Mouse (Mus musculus) spleen, postnatal 4 days (tissue): ENCODE data around the gene Fkbp15.
A peak's percentile ranks its signal among the peaks of the same experiment; 100 is the strongest.

ENCODE experiments used
- DNase-seq, 2 experiments: peaks; one replicate each; pipeline ENCODE4 v3.0.0; 2022; ENCODE audit warnings: low spot score in 2 of 2

Gene Fkbp15

GRCm38 (mm10) chr4:62318294-62318693, 42.1 kb downstream of the Fkbp15 start:
- DNase-seq = no peak

GRCm38 (mm10) chr4:62316456-62316855, 43.9 kb downstream of the Fkbp15 start:
- DNase-seq = no peak

- no peak for DNase-seq
Measured at GRCm38 (mm10) chr4:62314516-62314915, 45.8 kb downstream of the Fkbp15 start.

DNA sequence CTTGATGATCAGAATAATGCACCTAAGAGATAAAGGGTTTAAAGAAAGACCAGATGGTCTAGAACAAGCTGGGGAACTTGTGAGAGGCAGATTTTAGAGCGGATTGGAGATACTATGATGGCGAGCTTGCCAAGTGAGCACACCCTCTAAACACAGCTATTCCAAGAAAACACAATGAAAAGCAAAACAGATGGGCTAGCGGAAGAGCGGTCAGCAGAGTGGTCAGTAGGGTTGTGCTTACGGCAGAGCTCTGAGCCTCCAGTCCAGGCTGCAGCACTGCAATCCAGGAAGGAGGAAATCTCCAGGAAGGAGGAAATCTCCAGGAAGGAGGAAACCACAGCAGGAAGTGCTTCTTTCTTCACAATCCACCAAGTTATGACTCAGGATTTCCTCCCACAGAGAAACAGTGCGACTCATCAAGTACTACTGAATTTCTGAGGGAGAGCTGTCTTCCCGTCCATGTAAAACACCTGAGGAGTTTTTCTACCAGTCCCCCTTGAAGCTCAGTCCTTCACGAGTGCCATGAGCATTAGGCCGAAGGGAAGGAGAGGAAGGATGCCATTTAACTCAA, 46.6 kb downstream of the Fkbp15 start:
- no peak for DNase-seq

GRCm38 (mm10) chr4:62312821-62313220, 47.5 kb downstream of the Fkbp15 start:
- DNase-seq = no peak

DNA sequence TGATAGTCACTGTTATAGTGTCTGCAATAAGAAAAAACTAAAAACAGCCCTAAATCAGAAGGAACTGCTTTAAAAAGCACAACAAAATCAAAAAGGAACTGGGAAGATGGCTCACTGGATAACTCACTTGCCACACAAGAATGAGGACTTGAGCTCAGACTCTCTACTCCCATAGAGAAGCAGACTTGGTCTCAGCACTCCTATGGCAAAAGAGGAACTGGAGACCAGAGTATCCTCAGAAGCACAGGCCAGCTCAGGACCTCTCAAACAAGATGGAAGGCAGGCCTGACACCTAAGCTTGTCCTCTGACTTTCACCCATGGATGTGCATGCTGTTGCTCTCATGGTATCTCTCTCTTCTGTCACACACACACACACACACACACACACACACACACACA, 51.9 kb downstream of the Fkbp15 start:
- DNase-seq = no peak

- DNase-seq = no peak
Measured at GRCm38 (mm10) chr4:62306840-62307239, 53.5 kb downstream of the Fkbp15 start.

GRCm38 (mm10) chr4:62306301-62306700, 54.0 kb downstream of the Fkbp15 start:
- no peak for DNase-seq

- DNase-seq = no peak
Measured at GRCm38 (mm10) chr4:62303288-62303687, 57.1 kb downstream of the Fkbp15 start.

- DNase-seq = no peak
Measured at GRCm38 (mm10) chr4:62302795-62303194, 57.6 kb downstream of the Fkbp15 start.

DNA sequence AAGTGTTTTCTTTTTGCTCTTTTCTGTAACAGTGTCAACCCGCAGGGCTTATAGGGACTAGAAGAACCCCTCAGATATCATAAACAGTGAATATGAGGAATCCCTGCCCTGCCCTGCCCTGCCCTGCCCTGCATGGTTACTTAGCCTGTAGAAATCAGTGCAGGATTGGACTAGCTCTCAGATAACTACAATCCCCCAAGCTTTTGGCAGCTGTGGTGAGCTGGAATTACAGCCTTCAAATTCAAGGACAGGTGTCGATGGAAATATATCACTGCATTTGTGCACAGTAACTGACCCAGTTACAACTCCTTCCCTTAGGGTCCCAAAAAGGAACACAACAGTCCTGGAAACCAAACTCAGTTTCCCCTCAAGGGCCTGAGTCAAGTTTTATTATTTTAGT, 60.3 kb downstream of the Fkbp15 start:
- no peak for DNase-seq

DNA sequence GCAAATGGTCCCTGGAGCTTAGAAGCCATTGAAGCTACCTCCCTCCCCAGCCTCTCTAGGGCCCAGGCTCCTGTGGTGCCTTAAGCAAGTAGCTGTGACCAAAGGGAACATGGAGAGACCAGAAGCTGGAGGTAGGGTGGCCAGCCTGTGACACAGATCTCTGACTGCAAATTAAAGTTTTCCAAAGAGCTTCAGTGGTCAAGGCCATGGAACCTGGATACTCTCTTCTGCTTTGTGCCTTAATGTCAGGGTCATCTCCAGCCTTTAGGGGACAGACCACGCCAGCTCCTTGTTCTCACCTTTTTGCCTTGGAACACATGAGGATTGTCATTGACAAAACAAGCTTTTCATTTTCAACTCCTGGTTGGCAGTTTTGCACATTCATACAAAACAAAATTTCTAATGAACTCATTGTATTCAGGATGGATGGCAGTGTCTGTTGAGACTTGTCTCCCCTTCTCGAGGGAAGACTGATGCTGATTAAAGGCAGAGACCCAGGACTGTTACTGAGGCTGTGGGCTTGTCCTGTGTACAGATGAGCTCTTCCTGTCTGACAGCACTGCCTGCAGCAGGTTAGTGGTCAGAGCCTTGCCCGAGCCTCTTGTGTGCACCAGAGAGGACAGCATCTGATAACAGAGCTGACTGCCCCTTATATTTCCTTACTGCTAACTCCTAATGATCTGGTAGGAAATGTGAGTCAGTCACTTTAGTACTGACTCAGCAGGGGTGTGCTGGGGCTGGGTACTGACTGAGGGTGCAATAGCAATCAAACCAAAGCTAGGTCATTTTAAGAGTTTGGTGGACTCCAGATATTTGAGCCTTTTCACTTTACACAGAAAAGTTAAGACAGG, 62.8 kb downstream of the Fkbp15 start:
- no peak for DNase-seq

DNA sequence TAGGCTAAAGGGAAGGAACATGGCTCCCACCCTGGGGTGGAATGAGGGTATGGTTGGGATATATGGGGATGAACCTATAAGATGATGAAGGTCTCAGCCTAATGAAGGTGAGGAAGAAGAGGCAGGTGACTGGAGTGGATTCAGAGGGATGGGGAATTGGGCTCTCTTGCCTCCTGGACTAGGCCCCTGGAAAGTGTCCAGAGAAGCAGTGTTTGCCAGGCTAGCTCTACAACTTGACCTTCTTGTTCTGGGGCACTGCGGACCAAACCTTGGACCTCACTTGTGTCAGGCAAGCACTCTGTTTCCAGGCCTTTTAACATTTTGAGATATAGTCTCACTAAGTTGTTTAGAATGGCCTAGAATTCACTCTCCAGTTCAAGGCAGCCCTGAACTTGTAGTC, 65.6 kb downstream of the Fkbp15 start:
- DNase-seq = peak in 1 of 2 experiments; percentile 5

- DNase-seq = peak; percentile 11 to 58
Measured at GRCm38 (mm10) chr4:62293219-62293861, 67.0 kb downstream of the Fkbp15 start.

GRCm38 (mm10) chr4:62292461-62293180, 67.7 kb downstream of the Fkbp15 start:
- DNase-seq = peak; percentile 7 to 51

DNA sequence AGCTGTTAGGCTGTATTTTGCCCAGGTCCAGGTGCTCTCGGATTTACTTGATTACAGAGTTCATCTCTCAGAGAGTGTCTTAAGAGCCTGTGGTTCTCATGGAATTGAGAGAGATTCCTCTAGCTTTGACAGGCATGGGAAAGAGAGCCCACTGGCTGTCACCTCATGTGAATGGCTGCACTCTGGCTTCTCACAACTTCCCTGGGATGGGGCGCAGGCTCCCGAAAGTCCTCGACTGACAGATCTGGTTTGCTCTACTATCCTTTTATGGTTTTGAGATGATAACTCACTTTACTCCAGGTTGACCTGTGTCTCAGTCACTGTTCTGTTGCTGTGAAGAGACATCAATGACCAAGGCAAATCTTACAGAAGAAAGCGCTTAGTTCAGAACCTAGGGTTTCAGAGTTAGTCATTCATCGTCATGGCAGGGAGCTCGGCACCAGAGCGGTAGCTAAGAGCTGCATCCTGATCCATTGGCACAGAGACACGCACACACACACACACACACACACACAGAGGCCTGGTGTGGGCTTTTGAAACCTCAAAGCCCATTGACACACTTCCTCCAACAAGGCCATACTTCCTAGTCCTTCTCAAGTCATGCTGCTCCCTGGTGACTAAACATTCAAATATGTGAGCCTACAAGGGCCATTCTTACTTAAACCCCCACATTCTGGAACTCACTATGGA, 69.4 kb downstream of the Fkbp15 start:
- peak; percentile 11 to 56 for DNase-seq

DNA sequence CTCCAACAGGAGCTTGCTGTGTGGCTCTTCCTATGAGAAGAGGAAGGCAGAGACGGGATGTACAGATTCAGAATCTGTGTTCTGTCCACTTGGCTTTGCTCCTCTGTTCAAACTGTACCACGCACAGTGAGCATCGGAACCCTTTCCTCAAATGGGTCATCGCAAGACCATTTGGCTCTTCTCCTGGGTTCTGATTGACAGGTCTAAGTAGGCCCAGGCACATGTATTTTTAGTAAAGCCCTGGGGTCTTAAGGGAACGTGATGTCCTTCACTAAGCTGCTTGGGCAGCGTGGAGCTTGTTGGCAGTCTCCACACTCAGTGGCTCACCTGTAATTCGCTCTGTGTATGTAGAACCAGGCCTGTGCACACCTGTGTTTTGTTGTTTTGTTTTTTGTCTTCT, 71.1 kb downstream of the Fkbp15 start:
- peak; percentile 7 to 40 for DNase-seq

DNA sequence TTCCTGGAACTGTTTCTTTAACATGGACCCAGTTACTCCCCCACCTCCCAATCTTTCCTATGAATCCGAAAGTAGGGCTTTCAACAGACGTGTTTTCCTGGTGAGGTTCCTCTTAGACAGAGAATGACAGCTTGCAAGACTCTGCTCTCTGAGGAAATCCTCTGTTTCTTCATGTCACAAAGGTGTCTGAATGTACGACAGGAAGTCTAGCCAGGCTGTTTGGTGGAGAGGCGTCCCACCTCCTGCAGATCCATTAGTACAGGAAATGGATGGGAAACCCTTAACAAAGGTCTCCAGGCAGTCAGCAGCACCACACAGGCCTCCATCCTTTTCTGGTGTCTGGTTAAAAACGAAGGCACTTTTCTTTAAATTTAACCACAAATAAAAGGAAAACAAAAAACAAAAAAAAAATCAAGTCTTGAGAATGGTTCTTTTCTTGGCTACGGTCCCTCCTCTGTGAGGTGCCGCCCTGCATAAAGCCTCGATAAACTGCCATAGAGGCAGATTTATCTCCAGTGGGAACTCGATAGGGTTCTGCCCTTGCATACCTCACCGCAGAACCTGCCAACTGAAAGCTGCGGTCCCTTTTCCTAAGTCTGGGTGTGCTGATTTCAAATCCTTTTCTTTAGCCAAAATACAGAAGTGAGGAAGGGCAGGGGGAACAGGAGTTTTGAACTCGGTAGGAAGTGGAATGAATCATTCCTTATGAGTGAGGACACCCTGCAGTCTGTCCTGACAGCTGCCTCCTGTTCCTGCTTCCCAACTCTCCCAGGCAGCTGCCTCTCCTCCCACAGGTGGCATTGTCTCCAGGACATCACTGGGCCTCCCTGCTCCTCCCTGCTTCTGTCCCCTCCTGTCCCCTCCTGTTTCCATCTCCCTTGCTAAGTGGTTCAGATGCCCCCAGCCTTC, 73.1 kb downstream of the Fkbp15 start:
- peak; percentile 10 to 56 for DNase-seq

GRCm38 (mm10) chr4:62286257-62286991, 73.9 kb downstream of the Fkbp15 start:
- DNase-seq = peak; percentile 49 to 78

DNA sequence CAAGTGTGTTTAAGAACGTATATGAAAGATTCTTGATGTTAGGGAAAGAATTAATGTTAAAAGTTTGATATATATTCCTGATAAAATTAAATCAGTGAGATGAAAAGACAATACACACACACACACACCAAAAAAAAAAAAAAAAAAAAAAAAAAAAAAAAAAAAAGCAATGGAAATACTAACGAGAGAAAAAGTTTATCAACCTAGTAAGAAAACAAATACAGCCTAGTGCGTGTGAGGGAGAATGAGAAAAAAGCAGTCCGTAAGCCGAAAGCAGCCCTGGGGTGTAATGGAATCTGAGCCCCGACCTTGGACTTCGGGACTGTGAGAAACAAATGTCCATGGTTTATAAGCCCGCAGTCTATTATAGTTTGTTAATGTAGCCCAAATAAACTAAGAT, 74.8 kb downstream of the Fkbp15 start:
- DNase-seq = peak; percentile 1 to 12
